Mouse (Mus musculus): ENCODE results near the gene Dppa5a. TPM values are rescaled to one million over a fixed set of nuclear protein-coding genes. Genes with fewer than 3 reads are reported as not detected.

Gene Dppa5a
- polyA plus RNA-seq, 1 experiment from 2014 or later = not detected

DNA sequence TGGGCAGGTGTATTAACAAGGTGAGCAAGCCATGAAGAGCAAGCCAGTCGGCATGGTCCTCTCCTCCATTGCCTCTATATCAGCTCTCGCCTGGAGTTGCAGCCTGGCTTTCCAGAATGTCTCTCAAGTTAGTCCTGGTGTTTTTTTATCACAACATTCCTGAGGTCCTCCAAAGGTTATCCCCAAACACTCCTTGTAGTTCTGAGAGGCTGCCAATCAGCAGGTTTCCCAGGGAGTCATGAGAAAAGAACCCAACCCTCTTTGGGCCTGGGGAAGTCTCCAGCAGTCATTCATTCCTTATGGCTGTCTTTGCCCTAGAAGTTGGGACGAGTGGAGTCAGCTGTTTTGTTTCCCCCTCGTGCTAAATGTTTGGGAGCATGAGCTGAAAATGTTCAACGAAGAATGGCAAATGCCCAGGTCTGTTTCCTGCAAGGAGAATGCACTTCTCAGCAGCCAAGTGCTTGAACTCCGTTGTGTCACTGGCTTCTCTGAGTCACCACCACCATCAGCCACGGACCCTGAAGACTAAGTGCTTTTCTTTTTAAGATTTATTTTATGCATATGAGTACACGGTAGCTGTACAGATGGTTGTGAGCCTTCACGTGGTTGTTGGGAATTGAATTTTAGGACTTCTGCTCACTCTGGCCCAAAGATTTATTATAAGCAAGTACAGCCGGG, 5.0 kb upstream of the Dppa5a start:
- no peaks in the 10 kb centered on the region for H3K36me3 ChIP-seq (ENCODE audit: control insufficient read depth, insufficient read depth, low read length)
- no peak overlapping the region for H3K9ac ChIP-seq (ENCODE audit: low read length)
- no peaks in the 10 kb centered on the region for H3K9me3 ChIP-seq (ENCODE audit: control insufficient read depth, low read length)
- 85% methylated on average over 10 of the region's 10 CpGs for WGBS
- no peaks in the 10 kb centered on the region for H3K27me3 ChIP-seq (ENCODE audit: control insufficient read depth, insufficient read depth, low read length)
- no peak overlapping the region for H3K4me3 ChIP-seq (ENCODE audit: low read depth, low read length)
- ATAC-seq (ENCODE audit: insufficient number of reproducible peaks, low FRiP score, low TSS enrichment, low read depth) (no peak), DNase-seq (ENCODE audit: low spot score) (no peak)
- no peak overlapping the region for H3K4me2 ChIP-seq (ENCODE audit: low read depth, severe bottlenecking)
- no peak overlapping the region for H3K27ac ChIP-seq (replicated peaks; ENCODE audit: low read depth, low read length)
- peaks cover 3% of the 10 kb centered on the region; the same call in 1 of the 2 replicates for H3K4me1 ChIP-seq (ENCODE audit: control insufficient read depth, insufficient read depth, low read length)

DNA sequence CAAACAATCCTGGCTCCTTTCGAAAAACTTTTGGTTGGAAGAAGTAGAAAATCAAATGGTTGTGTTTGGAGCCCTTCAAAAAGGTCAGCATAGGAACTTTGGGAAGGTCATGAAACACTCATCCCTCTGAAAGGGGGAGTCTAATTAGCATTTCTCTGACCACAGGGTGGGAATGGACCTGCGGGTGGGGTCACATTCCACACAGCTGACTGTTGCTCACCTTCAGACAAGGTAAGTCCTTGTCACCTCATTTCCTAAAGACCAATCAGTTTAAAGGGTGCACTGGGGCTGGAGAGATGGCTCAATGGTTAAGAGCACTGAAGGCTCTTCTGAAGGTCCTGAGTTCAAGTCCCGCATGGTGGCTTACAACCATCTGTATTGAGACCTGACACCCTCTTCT, 3.5 kb upstream of the Dppa5a start:
- no peak overlapping the region for H3K4me2 ChIP-seq (ENCODE audit: low read depth, severe bottlenecking)
- ATAC-seq (ENCODE audit: insufficient number of reproducible peaks, low FRiP score, low TSS enrichment, low read depth) (no peak), DNase-seq (ENCODE audit: low spot score) (no peak)
- H3K4me3 ChIP-seq (ENCODE audit: low read depth, low read length) = no peak overlapping the region
- 95% methylated on average over 3 of the region's 3 CpGs for WGBS
- H3K27ac ChIP-seq (replicated peaks; ENCODE audit: low read depth, low read length) = no peak overlapping the region
- H3K27me3 ChIP-seq (ENCODE audit: control insufficient read depth, insufficient read depth, low read length) = no peaks in the 10 kb centered on the region
- H3K36me3 ChIP-seq (ENCODE audit: control insufficient read depth, insufficient read depth, low read length) = no peaks in the 10 kb centered on the region
- no peaks in the 10 kb centered on the region for H3K9me3 ChIP-seq (ENCODE audit: control insufficient read depth, low read length)
- H3K4me1 ChIP-seq (ENCODE audit: control insufficient read depth, insufficient read depth, low read length) = no peaks in the 10 kb centered on the region
- no peak overlapping the region for H3K9ac ChIP-seq (ENCODE audit: low read length)

DNA sequence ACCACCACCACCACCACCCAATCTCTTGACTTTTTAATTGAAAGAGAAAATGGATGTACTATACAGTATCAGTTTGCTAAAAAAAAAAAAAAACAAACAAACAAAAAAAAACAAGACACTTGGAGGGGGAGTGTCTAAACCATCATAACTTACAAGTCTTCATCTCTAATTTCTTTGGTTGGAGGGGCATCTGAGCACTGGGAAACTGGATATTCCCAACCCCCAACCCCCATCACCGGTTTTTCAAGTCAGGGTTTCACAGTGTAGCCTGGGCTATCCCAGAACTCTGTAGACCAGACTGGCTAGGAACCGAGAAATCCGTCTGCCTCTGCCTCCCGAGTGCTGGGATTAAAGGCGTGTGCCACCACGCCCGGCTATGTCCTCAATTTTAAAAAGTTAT, 1.8 kb upstream of the Dppa5a start:
- no peak for DNase-seq (ENCODE audit: low spot score)
- H3K27ac ChIP-seq (replicated peaks; ENCODE audit: low read depth, low read length) = no peak overlapping the region

DNA sequence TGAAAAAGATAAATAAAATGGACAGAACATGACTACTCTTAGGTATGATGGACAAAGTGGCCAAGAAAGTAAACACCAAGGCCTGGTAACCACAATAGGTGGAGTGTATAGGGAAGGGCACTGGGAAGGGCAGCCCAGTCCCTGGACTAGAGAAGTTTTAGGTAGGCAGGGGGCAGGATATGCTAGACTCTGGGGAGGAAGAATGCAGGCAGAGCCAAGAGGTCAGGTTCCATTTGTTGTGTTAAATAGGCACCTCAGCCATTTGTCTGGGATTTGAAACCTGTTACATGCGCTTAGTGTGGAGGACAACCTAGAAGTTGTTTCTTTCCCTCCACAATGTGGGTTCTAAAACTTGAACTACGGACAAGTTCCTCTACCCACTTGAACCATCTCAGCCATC, 1.4 kb upstream of the Dppa5a start:
- Histone ChIP-seq H3K9ac (ENCODE audit: low read length) (no peak overlapping the region), H3K27ac (replicated peaks; ENCODE audit: low read depth, low read length) (no peak overlapping the region), H3K36me3 (ENCODE audit: control insufficient read depth, insufficient read depth, low read length) (no peaks in the 10 kb centered on the region), H3K4me1 (ENCODE audit: control insufficient read depth, insufficient read depth, low read length) (no peaks in the 10 kb centered on the region), H3K4me3 (ENCODE audit: low read depth, low read length) (no peak overlapping the region), H3K9me3 (ENCODE audit: control insufficient read depth, low read length) (no peaks in the 10 kb centered on the region), H3K27me3 (ENCODE audit: control insufficient read depth, insufficient read depth, low read length) (no peaks in the 10 kb centered on the region), H3K4me2 (ENCODE audit: low read depth, severe bottlenecking) (no peak overlapping the region)
- DNase-seq (ENCODE audit: low spot score) (no peak), ATAC-seq (ENCODE audit: insufficient number of reproducible peaks, low FRiP score, low TSS enrichment, low read depth) (no peak)
- 80% methylated on average over 2 of the region's 2 CpGs for WGBS

More for the DNA sequence above, 1.8 kb upstream of the Dppa5a start:
- Histone ChIP-seq H3K27me3 (ENCODE audit: control insufficient read depth, insufficient read depth, low read length) (no peaks in the 10 kb centered on the region), H3K4me1 (ENCODE audit: control insufficient read depth, insufficient read depth, low read length) (no peaks in the 10 kb centered on the region), H3K4me2 (ENCODE audit: low read depth, severe bottlenecking) (no peak overlapping the region), H3K9ac (ENCODE audit: low read length) (no peak overlapping the region), H3K4me3 (ENCODE audit: low read depth, low read length) (no peak overlapping the region), H3K36me3 (ENCODE audit: control insufficient read depth, insufficient read depth, low read length) (no peaks in the 10 kb centered on the region), H3K9me3 (ENCODE audit: control insufficient read depth, low read length) (no peaks in the 10 kb centered on the region)
- 89% methylated on average over 7 of the region's 7 CpGs for WGBS
- ATAC-seq (ENCODE audit: insufficient number of reproducible peaks, low FRiP score, low TSS enrichment, low read depth) = no peak

DNA sequence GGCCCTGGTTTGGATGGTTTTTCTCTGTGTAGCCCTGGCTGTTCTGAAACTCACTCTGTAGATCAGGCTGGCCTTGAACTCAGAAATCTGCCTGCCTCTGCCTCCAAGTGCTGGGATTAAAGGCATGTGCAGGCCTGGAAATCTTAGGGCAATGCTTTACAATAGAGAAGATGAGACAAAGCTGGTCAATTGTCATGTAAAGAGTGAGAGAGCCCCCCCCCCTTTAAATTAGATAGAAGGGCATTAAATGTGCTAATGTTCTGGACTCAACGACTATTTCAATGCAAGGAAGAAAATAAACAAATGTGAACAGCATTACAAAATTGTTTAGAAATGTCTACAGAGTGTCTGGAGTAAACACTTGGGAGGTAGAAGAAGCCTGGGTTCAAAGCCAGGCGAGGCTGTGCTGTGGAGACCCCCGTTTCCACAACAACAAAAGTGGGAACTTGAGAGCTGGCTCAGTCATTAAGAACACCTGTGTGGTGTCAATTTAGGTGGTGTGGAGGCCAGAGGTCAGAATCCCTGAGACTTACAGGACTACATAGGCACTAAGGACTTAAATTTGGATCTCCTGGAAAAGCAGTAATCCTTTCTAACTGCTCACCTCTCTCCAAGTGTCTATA, 805 bp upstream of the Dppa5a start:
- no peaks in the 10 kb centered on the region for H3K4me1 ChIP-seq (ENCODE audit: control insufficient read depth, insufficient read depth, low read length)
- 59% methylated on average over 3 of the region's 3 CpGs for WGBS
- no peak overlapping the region for H3K9ac ChIP-seq (ENCODE audit: low read length)
- H3K36me3 ChIP-seq (ENCODE audit: control insufficient read depth, insufficient read depth, low read length) = no peaks in the 10 kb centered on the region
- no peak overlapping the region for H3K27ac ChIP-seq (replicated peaks; ENCODE audit: low read depth, low read length)
- no peak for DNase-seq (ENCODE audit: low spot score)
- ATAC-seq (ENCODE audit: insufficient number of reproducible peaks, low FRiP score, low TSS enrichment, low read depth) = no peak
- no peaks in the 10 kb centered on the region for H3K27me3 ChIP-seq (ENCODE audit: control insufficient read depth, insufficient read depth, low read length)
- no peaks in the 10 kb centered on the region for H3K9me3 ChIP-seq (ENCODE audit: control insufficient read depth, low read length)
- no peak overlapping the region for H3K4me2 ChIP-seq (ENCODE audit: low read depth, severe bottlenecking)
- H3K4me3 ChIP-seq (ENCODE audit: low read depth, low read length) = no peak overlapping the region

DNA sequence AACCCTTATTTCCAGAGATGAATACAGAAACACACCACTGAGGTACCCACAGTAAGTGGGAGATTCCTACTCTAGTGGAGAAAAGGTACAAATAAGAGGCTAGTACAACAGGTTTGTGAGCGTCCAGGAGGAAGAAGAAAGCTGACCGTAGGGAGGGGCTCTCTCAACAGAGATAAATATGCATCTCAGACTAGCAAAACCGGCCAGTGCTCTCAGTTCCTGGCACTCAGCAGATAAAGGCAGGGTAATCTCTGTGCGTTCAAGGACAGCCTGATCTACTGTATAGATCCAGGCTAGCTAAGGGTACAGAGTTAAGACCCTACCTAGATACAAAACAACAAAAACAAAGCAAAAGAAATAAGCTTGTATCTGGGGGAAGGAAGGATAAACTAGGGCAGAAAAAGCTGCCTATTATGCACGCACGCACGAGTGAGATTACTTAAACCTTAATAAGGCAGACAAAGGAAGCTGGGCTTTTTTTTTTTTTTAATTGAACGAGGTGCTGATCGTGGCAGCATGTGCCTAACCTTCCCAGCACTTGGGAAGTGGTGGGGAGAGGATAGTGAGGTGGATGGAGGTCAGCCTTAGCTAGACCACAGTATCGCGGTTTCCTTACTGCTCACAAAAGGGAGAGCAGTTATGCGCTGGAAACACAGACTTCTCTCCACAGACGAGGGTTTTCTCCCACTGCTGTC, 2.0 kb downstream of the Dppa5a start:
- WGBS = 74% methylated on average over 13 of the region's 13 CpGs
- H3K9ac ChIP-seq (ENCODE audit: low read length) = no peak overlapping the region
- DNase-seq (ENCODE audit: low spot score) = no peak
- ATAC-seq (ENCODE audit: insufficient number of reproducible peaks, low FRiP score, low TSS enrichment, low read depth) = no peak
- no peak overlapping the region for H3K27ac ChIP-seq (replicated peaks; ENCODE audit: low read depth, low read length)
- no peak overlapping the region for H3K4me3 ChIP-seq (ENCODE audit: low read depth, low read length)
- no peak overlapping the region for H3K4me2 ChIP-seq (ENCODE audit: low read depth, severe bottlenecking)
- H3K4me1 ChIP-seq (ENCODE audit: control insufficient read depth, insufficient read depth, low read length) = no peaks in the 10 kb centered on the region
- no peaks in the 10 kb centered on the region for H3K36me3 ChIP-seq (ENCODE audit: control insufficient read depth, insufficient read depth, low read length)
- no peaks in the 10 kb centered on the region for H3K27me3 ChIP-seq (ENCODE audit: control insufficient read depth, insufficient read depth, low read length)
- no peaks in the 10 kb centered on the region for H3K9me3 ChIP-seq (ENCODE audit: control insufficient read depth, low read length)

DNA sequence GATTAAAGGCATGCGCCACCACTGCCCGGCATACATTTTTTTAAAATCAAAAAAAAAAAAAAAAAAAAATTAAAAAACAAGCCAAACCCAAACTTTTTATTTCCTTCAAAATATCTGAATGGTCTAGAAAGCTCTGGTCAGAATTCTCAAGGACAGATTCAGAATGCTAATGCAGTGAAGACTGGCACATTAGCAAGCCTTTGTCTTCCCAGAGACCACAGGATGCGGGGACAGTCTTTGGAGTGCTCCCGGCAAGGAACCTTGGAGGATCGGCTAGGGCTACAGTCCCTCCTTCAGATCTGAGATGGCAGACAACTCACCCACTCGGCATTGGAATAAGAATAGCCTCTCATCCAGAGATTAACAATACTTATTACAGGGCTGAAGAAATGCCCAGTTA, 3.3 kb downstream of the Dppa5a start:
- Histone ChIP-seq H3K4me3 (ENCODE audit: low read depth, low read length) (no peak overlapping the region), H3K27ac (replicated peaks; ENCODE audit: low read depth, low read length) (no peak overlapping the region), H3K4me1 (ENCODE audit: control insufficient read depth, insufficient read depth, low read length) (no peaks in the 10 kb centered on the region), H3K4me2 (ENCODE audit: low read depth, severe bottlenecking) (no peak overlapping the region), H3K27me3 (ENCODE audit: control insufficient read depth, insufficient read depth, low read length) (no peaks in the 10 kb centered on the region), H3K9ac (ENCODE audit: low read length) (no peak overlapping the region), H3K36me3 (ENCODE audit: control insufficient read depth, insufficient read depth, low read length) (no peaks in the 10 kb centered on the region), H3K9me3 (ENCODE audit: control insufficient read depth, low read length) (no peaks in the 10 kb centered on the region)
- DNase-seq (ENCODE audit: low spot score) (no peak), ATAC-seq (ENCODE audit: insufficient number of reproducible peaks, low FRiP score, low TSS enrichment, low read depth) (no peak)
- 89% methylated on average over 6 of the region's 6 CpGs for WGBS

DNA sequence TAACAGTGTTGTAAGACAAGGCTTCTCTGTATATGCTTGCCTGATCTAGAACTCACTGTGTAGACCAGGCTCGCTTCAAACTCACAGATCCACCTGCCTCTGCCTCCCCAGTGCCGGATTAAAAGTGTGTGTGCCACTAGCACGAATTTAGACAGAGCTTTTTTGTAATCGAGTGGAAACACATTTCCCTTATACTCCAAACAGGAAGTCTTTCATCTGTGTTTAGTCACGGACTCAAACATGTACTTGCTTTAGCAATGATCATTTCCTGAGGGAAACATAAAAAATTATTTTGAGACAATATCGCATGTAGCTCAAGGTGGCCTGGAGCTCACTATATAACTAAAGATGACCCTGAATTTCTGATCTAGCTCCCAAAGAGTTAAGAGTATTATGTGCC, 4.6 kb downstream of the Dppa5a start:
- Histone ChIP-seq H3K27me3 (ENCODE audit: control insufficient read depth, insufficient read depth, low read length) (no peaks in the 10 kb centered on the region), H3K9ac (ENCODE audit: low read length) (no peak overlapping the region), H3K36me3 (ENCODE audit: control insufficient read depth, insufficient read depth, low read length) (no peaks in the 10 kb centered on the region), H3K4me3 (ENCODE audit: low read depth, low read length) (no peak overlapping the region), H3K9me3 (ENCODE audit: control insufficient read depth, low read length) (no peaks in the 10 kb centered on the region), H3K4me2 (ENCODE audit: low read depth, severe bottlenecking) (no peak overlapping the region), H3K27ac (replicated peaks; ENCODE audit: low read depth, low read length) (no peak overlapping the region), H3K4me1 (ENCODE audit: control insufficient read depth, insufficient read depth, low read length) (no peaks in the 10 kb centered on the region)
- 65% methylated on average over 6 of the region's 6 CpGs for WGBS
- ATAC-seq (ENCODE audit: insufficient number of reproducible peaks, low FRiP score, low TSS enrichment, low read depth) (no peak), DNase-seq (ENCODE audit: low spot score) (no peak)
